Mouse (Mus musculus): ENCODE measurements at regions not wholly inside any gene's neighbourhood (a gene's known extent, or its start where the extent isn't known, plus 50 kb on each side); places are given as distances from the start of the nearest gene placed in this dataset.

DNA sequence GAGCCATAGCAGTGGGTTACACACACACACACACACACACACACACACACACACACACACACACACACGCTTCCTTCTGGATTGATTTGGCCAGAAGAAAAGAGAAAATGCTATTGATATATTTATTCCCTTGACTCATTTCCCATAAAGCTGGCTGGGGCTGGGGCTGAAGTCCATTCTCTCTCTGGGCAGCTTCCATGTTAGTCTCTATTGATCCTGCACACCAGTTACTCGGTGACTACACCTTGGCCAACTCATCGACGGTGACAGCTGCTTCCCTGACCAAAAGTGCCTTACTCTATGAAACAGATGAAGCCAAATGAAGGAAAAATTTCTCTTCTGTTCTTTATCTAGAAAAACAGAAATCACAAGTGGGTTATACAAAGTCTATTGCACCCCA lies 82.1 kb downstream of the Snx18 start:
- DNase-seq, result no peak

DNA sequence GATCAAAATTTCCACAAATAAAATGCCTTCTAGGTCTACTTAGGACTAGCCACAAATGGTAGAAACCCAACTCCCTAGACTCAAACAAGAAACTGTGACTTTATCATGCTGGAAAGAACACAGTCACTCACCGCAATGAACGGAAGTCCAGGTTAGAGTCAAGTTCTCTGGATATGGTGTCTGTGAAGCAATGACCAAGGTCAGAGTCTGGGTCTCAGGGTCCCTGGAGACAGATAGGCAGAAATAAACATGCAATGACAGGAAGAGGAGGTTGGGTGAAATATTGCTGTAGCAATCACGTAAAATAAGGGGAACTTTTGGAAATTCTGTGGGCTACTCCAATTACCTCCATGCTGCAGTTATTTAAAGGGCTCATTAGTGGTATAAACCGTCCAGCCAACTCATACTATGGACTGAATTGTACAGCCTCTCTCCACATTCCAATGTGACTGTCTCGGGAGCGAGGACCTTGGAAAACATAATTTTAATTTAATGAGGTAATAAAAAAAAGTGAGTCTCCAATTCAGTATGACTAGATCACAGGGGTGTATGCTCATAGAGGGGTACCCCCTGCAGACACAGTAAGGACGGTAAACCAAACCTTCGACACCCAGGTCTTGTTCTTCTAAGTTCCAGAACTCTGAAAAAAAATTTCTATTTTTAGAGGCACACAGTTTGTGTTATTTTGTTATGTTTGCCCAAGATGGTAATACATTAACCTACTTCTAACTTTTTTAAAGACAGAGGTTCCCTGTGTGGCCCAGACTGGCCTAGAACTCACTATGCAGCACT lies 83.5 kb downstream of the Snx18 start:
- DNase-seq, result no peak

DNA sequence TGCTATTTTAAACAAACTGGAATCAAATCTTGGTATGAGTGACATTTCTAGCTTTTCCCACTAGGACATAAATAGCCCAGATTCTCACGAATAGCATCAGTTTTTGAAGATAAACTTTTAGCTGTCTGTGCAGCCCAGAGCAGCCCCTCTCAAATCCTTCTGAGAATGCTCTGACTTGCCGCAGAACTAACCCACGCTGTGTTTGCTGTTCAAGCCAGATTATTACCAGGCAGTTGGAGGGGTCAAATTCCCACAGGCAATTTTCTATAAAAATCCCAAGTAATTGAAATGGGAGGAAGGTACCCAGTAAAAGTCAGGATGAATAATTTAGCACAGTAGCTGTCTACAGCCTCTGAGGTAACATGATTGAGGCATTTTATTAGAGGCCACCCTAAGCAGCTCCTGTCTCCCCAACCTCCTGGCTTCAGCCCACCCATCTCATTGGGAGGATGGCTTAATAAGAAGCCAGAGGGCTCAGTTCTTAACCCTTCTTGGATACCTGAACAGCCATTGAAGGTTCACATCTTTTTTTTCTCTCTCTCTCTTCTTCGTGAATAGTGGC lies 84.4 kb downstream of the Snx18 start:
- DNase-seq, result no peak

DNA sequence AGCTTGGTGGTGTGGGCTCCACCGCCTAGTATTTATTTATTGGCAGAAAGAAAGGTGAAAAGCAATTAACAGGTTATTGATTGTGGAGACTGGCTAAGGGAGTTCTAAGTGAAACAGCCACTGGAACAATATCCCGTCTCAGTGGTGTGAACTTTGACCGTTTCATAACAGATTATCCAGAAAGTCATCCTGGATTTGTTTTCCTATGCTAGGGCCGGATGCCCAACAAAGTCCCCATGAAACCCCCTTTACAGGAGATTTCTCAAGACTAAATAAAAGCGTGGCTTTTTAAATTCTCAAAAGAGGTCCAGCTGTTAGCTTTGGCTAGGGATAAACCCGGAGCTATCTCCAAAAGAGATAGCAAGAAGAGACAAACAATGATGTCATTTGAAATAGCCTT lies 91.4 kb downstream of the Snx18 start:
- no peak for DNase-seq

DNA sequence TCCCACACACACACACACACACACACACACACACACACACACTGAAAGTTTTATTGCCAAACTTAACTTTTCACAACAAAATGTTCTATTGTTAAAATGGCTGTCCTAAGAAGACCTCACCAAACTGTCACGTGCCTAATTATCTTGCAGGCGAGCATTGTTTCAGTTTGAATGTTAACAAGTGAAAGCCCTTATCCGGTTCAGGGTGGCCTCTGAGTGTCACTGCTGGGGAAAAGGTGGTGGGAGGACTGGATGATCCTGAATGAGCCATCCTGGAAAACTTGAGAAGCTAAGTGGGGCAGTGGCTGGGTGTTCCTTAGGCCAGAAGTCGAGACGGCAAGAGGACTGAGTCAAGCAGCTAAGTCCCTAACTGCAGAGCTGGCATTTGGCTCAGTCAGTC lies 94.9 kb downstream of the Snx18 start:
- DNase-seq, result no peak

DNA sequence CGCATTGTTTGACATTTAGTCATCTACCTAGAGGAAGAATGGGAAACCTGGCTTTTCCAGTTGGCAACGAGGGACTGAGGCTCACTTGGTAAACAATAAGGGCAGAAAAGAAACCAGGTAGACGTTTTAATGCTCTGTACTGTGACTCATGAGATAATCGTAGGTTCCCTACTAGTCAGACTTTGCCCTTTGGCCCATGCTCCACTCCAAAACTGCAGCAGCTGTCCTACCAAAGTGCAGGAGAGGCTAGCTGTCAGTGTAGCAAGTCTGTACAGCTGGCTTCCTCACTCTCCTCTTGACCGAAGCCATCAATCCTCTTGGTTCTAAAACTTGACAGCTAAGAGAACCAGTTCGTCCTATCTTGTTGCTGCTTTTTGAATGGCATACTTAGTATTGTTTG lies 100.2 kb downstream of the Snx18 start:
- DNase-seq, result no peak

DNA sequence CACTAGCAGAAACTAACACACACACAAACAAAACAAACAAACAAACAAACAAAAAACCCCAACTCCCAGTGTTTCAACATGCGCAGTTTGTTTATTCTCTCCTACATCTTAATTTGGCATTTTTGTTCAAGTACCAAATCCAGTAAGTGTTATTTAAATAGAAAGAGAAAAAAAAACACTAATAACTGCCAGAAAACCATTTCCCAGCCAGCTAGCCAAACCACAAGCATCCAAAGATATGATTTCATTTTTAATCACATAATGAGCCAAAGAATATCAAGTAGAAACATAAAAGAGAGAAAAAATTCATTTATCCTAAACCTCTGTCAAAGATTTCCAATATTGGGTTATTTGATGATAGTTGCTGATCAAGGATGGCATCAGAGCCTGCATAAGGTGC lies 102.3 kb downstream of the Snx18 start:
- DNase-seq, result no peak

DNA sequence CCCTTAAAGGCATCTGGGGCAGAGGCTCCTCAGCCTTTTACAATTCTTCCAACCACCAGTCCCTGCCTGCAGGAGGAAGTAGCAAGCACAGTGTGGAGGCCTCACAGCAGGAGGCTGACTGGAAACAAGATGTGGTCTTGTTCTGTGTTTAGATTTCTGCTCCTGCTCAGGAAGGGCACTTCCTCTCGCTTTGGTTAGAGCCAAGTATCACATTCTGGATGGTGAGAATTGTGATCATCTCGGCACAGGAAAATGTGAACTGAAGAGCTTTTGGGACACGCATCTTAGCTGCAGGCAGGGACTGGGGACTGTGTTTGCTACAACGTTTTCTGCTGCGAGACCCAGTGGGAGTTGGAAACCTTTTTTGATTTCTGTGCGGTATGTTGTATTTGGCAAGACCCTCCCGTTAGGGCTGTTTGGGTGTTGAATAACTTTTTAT lies 103.2 kb downstream of the Snx18 start:
- no peak for DNase-seq

DNA sequence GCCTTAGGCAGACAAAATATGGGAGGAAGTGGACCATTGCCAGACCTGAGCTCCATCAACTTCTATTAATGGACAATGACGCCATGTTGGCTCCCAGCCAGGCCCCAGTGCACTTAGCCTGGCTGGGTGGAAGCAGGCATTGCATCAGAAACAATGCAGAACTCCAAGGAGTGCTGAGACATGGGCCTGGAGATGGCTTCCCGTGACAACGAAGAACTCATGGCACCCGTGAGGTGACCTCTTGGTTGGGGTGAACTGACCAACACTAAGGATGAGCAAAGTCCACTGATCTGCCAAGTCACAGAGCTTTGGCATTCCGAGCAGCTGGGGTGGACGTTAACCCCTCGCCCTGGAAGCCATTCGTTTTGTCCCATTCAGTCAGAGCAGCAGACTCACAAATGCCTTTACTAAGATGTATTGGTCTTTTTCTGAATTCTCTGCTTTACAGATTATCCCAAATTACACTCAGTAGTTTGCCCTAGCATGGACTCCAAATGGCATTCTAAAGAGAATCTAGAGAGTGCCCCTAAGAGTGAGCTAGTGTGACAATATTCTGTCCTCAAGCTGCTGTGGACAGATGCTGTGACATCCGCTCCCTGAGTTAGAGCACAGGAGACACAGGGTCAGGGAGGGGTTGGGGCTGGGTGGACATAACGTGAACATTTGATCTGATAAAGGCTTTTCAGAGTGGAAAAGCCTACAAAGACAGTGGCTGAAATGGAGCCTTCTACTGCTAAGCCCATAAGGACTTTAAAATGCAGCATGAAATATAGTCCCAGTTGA lies 108.8 kb downstream of the Snx18 start:
- DNase-seq, result peak; percentile 75

DNA sequence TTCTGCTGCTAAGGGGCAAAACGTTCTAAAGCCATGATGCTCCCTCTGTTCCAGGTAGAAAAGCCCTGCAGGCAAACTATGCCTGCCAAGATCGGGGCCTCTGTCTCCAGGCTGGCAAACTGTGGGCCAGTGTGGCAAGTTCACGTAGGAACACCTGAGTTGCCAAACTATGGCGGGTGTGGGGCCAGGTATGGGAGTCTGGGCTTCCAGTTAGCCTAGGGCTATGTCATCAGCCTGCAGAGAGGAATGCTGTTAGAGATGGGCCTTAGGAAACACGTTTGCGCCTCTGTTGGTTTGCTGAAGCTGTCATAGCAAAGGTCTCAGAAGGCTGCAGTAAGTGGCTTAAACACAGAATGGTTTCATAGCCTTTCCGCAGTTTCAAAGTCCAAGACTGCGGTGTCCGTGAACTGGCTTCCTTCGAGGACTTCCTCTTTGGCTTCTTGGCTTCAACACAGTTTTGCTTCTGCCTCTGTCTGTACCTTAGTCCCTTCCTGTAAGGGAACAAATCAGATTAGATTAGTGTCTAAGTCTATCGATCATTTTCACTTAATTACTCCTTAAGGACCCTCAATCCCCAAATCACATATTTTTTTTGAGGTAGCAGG lies 110.1 kb downstream of the Snx18 start:
- no peak for DNase-seq

DNA sequence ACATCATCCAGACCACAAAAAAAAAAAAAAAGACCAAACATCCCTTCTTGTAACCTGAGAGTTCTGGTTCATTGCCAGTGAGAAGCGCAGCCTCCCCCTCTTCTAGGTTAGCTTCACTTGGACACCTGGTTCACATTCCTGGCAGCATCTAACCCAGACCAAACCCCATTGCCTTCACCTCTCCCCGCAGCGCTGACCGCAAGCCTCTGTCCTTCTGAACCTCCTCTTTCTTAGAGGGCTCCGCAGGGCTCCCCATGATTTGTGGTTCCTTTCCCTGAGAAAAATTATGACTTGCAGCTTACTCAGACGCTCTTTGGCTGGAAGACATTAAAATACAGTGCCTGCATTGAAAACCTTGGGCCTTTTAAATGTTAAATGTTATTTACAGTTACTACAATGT lies 115.8 kb downstream of the Snx18 start:
- DNase-seq, result no peak

DNA sequence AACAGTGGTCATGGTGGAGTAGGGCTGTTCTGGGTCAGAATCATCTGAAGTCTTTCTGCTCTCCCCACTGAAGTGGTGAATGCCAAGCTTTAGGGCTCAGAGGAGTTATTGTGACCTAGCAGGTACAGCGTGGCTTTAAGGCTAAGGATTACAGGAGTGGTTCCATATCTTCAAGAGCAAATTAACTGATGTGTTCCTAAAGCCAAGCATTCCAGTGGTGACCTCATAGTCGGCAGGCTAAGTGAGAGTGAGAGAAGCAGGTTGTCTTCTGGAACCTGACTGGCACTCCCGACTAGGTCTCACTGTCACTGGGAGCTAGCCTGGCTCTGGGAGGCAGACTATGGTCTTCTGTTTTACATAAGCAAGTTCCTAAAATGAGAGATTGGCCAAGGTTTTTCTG lies 116.3 kb downstream of the Snx18 start:
- no peak for DNase-seq

DNA sequence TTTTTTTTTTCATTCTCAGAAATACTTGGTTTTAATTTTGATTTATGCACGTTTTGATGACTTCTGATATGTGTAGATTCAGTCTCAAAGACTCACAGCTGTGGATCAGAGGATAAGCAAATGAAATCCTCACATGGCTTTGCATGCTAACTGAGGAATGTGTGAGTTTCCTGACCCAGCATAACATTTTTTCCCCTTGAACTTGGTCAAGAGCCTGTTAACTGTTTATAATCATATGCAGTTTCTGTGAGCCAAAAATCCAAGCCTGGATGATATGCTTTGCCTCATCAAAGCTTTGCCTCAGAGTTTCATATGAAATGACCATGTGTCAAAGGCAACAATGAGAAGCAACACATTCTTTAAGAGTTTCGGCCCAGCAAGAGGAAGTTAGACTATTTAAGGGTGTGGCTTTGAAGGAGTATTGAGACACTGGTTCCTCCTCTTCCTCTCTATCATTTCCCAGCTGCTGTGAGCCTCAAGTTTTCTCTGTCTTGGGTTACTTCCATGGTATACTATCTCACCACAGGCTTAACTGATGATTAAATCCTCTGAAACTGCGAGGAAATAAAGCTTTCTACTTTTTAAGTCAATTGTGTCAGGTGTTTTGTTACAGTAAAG lies 117.9 kb downstream of the Snx18 start:
- no peak for DNase-seq

DNA sequence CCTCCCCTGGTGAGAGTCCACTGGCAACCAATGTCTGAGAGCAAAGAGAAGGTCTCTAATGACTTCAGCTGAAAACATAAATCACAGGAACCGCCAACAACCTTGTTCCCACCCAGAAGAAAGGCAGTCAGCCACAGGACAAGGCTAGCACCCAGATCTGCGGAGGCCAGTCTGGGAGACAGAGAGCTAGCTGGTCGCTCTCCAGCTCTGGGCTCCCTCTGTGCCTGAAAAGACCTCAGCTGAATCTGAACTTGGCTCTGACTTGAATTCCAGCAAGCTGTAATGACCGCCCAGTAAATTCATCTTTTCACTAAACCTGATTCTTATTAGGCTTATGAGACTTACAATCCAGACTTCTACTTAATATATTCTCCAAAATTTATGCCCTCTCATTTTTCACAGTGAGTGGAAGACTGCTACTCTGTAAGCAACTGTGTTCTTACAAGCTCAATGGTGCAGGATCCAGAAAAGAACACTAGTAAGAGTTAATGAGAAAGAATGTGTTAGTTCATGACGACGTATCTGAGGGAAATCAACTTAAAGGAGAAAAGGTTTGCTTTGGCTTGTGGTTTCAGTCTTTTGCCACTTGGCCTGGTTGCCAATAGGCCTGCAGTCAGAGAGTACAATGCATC lies 119.2 kb downstream of the Snx18 start:
- DNase-seq, result no peak

DNA sequence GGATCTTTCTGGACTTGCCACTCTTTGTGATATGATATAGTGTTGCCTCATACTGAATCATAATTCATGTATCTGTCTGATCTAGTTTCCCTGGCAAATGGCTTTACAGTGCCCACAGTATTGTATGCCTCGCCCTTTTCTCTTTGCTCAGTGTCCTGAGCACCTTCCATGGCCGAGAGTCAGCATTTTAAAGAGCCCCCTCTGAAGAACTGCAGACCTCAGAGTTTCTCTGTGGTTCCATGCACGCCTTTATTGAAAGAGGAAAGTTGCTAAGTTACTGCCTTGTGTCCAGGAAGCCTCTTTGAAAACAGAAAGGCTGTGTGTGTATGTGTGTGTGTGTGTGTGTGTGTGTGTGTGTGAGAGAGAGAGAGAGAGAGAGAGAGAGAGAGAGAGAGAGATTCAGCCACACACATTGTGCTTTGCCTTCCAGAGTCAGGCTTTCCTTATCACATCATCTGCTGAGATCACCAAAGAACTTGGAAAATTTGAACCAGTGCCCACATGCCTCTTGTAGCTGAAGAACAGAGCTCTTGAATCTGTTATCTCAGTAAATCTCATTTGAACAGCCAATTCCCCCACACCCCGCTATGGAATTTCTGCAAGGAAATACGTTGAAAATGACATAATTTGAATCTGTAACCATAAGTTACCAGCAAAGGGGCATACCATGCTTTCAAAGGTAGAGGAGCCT lies 122.6 kb downstream of the Snx18 start:
- no peak for DNase-seq

DNA sequence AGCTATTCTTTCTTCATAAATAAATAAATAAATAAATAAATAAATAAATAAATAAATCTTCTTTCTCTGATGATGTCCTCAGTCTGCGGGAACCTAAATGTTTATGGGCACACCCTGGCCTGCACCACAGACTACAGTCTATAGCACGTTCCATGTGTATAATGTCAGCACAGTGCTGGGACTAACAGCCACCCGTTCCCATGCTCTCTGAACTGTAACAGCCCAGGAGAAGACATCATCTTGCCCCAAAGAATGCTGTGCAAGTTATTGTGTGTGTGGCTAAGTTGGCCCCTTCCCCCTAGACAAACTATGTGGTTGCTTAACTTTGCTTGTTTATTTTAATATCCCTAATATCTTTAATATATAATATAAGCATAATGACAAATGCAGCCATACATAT lies 123.2 kb downstream of the Snx18 start:
- no peak for DNase-seq

DNA sequence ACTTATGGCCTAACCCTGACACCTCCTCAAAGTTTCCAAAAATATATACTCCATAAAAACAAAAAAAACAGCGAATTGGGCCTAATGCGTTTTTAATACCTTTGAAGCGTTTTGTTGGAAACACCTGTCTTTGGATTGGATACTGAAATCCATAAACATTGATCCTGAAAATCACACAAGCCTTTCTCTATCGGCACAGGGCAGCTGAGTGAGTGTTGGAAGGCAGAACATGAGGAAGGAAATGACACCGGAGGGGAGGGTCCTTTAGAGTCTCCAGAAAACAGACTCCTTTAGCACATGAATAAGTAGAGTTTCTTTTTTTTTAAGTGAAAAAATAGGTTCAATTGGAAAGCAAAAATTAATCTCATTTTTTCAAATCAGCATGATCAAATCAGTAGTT lies 123.7 kb downstream of the Snx18 start:
- DNase-seq, result no peak

DNA sequence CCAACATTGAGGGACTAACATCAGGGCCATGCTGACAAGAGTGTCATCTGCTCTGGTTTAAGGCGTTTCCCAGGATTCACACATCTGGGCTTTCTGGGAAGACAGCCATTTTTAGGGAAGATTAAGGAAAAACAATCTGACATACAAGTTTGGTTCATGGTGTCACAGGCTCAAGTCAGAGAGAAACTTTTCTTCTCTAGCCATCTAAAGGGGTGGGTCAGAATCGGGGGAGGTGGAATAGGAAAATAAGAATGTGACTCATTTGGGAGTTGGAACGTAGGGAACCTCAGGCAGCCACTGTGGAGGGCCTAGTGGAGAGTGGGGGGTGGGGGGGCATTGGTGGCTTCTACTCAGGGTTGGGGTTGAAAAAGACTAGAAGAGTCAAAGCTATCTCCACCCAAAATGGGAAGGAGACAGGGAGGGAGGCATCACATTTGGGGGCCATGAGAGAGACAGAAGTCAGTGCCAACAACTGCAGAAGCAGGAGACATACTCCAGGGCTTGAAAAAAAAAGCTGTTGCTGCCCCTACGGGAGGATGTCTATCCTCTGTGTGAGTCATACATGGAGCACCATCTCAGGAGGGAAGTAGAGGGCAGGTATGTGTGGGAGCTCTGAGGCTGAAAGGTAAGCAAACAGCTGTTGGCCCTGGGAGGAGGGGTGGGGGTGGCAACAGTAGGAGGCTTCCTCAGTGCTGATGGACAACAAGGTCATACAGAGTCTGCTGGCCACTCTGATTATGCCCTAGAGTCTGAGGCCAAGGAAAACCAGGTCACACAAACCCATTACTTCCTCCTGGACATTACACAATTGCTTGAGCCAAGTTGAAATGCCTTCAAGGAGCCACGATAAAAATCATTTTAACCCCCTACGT lies 128.2 kb downstream of the Snx18 start:
- no peak for DNase-seq

DNA sequence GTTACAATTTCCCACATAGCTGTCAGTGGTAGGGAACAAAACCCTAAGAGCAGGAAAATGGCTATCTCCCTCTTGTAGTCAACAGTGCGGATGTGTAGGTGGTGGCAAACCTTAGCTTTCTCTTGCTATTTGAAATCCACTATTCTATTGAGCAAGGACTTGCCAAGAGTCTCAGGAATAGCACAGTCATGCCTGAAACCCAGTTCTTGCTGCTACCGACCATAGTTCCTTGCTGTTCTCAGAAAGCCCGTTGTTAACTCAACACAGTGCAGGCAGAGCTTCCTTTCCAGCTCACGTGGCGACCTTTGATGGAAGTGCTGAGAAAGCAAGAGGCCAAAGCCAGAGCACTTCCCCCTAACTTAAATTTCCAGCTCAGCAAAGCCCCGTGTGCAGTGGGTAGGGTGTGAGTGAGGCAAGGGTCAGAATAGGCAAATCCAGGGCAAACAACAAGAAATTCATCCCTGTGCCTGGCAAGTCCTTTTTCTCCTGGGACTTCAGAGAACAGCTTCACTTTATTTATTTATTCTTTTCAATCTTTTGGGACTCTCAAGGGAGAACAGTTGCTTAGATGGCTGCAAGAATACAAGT lies 131.9 kb downstream of the Snx18 start:
- no peak for DNase-seq

DNA sequence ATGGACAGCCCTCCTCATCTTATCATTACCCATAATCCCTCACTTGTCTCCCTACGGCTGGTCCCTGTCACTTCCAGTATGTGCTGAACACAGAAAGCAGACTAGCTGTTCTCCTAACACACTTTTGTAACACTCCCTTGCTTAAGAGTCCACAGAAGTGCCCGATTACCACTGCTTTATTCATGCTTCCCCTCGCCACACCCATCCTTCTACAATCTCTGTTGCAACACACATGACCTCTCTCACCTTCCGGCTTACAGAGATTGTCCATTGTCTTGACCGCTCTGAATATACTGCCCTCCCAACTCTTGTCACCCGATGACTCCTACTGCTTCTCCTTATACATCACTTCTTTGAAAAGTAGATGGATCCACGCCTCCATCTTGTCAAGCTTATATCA lies 132.9 kb downstream of the Snx18 start:
- no peak for DNase-seq
